Mouse (Mus musculus): ENCODE measurements around the gene Ube2c.

GRCm38 (mm10) chr2:164813557-164813956 is 43.9 kb downstream of the Ube2c start:
- TF ChIP-seq MAFK (IDR thresholded peaks at IDR 0.05; ENCODE audit: insufficient read depth, low read depth, low read length) (no peak), ZC3H11A (IDR thresholded peaks at IDR 0.05; ENCODE audit: borderline replicate concordance, low read depth, low read length) (no peak), CHD2 (IDR thresholded peaks at IDR 0.05; ENCODE audit: low read depth, low read length) (no peak), HCFC1 (IDR thresholded peaks at IDR 0.05; ENCODE audit: borderline replicate concordance, insufficient read depth, low read length) (no peak), ZNF384 (IDR thresholded peaks at IDR 0.05; ENCODE audit: low read depth, low read length) (no peak)

Measured in ES-E14 (cell line).